Mouse (Mus musculus) kidney, postnatal 36 days (tissue): Measurements from ENCODE around the gene Cct8l1.

Experiments used
- DNase-seq, 2 experiments: peaks; one replicate each; pipeline ENCODE4 v3.0.0; 2021 to 2022; ENCODE audit warnings: mixed read lengths in 2 of 2

Gene Cct8l1

DNA sequence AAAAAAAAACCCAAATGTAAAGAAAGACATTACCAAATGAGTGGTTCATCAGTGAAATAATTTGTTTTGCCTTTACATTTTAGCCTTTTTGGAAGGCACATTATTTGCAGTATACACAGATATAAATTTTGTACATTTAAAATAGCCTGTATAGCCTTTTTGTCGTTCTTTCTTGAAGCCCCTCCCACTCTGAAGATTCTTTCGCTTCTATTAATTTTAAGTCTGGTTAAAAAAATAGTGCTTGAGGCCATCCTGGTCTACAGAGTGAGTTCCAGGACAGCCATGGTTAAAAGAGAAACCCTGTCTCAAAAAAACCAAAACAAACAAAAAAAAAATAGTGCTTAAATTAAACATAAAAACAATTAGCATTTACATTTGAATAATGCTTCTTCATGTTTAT is 14.8 kb downstream of the Cct8l1 start:
- DNase-seq = no peak

DNA sequence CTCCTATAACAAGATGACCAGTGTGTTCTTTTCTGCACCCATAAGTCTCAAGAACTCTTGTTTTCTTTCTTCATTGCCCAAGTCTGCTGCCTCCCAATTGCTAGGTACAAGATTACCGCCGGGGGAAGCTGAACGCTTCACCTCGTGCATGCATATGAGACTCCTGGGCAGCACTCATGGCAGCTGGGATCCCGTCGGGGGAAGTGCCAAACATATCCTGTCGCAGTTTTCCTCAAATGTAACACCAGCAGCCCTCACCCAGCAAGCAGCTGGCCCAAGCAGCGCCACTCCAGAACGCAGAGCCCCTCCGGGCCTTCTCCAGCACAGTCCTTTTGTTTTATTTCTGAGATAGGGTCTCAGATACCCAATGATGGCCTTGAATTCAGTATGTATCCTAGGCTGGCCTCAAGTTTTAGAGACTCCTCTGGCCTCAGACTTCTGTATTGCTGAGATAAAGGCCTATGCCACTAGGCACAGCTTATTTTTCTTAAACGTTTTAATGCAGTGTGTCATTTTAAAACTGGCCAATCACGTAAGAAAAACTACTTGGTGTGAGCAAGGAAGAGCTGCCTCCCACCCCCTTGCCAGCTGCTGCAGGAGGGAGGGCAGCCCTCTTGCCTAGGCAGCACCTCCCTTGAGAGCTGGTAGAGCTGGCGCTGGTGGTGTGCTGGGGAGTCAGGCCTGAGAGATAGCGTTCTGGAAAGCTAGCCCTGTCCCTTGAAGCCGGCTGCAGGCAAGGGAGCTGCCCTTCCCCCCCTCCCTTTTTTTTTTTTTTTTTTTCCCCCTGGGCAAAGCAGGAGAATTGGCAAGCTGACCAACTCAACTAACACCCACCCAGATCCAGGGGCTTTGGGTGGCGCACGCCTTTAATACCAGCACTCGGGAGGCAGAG is 16.6 kb downstream of the Cct8l1 start:
- DNase-seq = no peak

DNA sequence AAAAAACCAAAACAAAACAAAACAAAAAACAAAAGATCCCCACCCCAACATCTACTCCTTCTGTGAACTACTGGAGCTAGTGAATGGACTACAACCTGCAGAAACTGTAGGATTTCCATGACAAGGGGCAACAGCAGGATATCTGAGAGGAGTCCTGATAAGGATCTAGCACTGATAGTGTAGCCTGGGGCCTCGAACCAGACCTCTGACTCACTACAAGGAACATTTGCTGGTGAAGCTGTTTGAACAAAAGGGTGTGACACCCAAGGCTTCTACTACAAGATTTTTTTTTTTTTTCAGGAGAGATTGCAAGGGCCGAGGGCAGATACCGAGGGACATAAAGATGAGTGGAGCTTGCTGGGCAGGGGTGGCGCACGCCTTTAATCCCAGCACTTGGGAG is 17.4 kb downstream of the Cct8l1 start:
- no peak for DNase-seq

DNA sequence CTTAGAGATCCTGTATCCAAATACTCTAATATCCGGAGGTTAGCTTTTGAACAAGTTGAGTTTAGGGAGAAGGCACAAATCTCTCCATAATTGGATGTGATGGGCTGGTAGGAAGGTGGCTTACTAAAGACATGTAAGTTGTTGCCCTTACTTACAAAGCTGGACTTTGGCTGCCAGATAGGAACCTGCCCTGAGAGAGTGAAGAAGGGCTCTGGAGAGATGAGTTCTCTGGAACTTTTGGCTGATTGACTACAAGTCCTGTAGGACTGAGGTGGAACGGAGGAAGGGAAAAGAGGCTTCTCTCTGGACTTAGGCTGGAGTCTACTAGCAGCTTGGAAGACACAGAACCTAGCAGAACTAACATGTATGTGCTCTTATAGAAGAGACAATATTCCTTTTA is 19.7 kb downstream of the Cct8l1 start:
- no peak for DNase-seq

DNA sequence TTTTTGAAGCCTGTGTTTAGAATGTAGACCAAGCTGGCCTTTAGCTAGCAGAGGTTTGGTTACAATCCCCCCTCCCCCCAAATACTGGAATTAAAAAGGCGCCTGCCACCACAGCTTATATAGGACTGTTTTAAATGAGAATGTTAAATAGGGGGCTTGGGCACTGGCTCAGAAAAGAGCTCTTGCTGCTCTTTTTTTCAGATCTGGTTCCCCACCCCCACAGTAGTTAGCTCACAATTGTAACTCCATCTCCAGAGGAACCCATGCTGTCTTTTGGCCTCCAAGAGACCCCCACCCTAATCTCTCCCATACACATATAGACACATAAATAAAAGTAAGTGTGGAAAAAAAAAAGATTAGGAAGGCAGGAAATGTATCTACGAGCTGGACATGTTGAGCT is 20.6 kb downstream of the Cct8l1 start:
- DNase-seq = no peak

DNA sequence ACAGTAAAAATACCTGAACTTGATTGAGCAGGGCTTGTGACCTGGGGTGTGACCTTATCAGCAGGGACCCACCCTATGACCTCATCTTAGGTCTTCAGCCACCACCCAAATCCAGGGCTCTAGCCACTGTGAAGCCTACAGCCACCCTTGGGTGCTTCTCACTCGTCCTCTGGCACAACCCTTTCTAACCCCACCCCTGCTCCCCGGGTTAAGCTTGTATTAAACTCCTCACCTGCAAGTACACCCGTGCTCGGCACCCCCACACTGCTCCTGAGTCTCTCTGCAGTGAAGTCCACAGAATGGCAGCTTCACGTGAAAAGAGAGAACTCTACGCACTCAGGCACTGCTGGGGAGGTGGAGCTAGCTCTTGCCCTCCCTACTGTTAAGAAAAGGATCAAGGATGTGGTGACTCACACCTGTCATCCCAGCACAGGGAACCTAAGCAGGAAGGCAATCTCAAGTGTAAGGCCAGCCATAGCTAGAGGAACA is 21.1 kb downstream of the Cct8l1 start:
- no peak for DNase-seq

DNA sequence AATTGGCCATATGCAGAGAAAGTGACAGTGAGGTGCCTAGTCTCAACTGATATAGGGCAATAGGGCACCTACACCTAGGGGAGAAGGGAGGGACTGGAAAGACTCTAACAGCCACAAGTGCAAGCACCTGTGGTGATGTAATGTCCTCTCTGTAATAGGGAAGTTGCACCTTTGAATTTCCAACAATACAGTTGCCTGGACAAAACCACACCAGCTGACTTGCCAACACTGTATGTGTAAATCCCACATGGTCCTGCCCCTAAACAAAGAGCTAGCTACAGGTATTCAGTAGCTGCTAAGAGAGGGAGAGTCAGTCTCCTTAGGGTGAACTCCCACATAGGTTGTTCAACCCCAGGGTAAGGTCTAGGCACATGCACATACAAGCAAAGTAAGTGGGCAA is 24.5 kb downstream of the Cct8l1 start:
- DNase-seq = no peak

DNA sequence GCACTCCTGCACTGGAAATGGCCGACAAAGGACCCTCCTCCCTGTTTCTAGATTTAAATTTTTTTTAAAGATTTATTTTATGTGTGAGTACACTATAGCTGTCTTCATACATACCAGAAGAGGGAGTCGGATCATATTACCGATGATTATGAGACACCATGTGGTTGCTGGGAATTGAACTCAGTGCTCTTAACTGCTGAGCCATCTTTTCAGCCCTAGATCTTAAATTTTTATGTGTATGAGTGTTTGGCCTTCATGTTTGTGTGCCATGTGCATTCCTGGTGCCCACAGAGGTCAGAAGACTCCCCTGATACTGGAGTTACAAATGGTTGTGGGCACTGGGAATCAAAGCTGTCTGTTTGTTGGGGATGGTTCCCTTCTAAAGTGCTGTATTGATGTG is 25.1 kb downstream of the Cct8l1 start:
- no peak for DNase-seq

DNA sequence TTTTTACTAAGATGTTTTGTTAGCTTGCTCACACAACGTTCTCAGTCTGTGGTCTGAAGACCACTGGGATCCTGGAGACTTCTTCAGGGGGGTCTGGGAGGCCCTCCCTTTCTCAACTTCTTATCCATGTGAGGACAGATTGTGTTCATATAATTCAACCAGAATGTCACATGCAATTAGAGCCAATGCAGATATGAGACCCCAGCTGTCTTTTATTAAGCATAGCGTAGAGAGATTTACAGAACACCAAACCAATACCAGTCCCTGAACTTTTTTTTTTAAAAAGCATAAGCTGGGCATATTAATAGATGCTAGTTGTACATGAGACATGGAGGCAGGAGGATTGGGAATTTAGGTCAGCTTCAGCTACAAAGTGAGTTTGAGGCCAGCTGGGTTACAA is 25.8 kb downstream of the Cct8l1 start:
- no peak for DNase-seq

DNA sequence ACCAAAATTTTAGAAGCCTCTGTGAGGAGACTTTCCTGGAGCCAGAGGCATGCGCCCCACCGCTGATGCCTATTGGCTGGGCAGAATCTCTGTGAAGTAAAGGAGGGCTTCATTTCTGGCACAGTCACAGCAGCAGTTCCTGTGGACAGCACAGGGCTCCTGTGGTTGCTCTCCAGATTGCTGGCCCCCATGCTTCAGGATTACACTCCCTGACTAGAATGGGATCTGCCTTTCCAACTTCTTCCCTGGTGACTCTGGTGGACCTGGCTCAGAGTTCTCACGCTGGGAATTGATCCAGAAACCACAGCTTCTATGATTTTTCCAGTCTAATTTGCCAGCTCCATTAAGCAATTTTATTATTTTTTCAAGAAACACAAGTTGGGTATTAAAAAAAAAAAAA is 28.2 kb downstream of the Cct8l1 start:
- no peak for DNase-seq

DNA sequence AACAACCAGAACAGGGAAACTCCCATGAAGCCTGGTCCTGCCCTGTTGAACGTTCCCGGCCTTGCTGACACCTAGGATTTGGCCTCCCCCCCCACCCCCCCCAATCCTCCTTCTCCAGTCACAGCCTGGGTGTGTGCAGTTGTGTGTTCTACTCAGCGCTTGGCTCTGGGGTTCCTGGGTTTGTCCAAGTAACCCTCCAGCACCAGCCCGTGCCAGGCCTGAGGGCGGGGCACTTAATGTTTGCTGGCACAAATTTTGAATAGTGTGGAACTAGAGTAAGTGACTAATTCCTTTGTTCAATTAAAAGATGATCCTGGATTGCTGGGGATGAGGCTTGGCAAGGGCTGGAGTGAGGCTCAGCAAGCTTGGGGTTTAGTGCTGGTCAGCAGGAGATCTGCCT is 28.7 kb downstream of the Cct8l1 start:
- DNase-seq = no peak

DNA sequence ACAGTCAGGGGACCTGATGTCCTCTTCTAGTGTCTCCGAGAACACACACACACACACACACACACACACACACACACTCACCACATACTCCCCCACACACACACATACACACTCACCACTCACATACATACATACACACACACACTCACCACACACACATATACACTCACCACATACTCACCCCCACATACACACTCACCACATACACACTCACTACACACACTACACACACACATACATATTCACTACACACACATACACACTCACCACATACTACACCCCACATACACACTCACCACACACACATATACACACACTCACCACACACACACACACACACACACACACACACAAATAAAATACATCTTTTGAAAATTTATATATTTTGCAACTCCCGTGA is 31.0 kb downstream of the Cct8l1 start:
- no peak for DNase-seq

DNA sequence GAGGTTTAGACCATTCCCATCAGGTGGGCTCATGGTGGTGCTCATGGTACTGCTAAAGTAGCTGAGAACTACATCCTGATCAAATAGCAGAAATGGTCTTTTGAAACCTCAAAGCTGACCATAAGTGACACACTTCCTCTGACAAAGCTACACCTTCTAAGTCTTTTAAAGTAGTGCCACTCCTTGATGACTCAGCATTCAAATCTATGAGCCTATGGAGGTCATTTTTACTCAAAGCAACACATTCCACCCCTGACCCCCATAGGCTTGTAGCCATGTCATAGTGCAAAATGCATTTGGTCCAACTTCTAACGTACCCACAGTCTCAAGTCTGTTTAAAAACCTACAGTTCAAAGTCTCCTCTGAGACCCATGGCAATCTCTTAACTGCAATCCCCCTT is 35.0 kb downstream of the Cct8l1 start:
- DNase-seq = no peak

DNA sequence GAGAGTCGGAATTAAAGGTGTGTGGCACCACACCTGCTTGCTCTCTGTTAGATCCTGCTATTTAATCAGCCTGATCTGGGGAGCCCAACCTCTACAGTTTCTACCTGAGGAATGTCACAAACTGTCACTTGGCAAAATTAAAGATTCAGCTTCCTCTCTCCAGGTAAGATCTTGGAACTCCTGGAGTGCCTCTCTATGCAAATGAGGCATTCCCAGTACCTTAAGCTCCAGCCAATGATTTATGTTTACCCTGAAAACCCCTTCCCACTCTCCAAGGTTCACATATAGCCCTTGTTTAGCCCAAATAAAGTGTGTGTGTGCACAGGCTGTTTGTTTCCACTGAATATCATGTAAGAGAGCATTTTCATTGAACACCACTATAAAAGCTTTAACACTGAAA is 38.3 kb downstream of the Cct8l1 start:
- no peak for DNase-seq

DNA sequence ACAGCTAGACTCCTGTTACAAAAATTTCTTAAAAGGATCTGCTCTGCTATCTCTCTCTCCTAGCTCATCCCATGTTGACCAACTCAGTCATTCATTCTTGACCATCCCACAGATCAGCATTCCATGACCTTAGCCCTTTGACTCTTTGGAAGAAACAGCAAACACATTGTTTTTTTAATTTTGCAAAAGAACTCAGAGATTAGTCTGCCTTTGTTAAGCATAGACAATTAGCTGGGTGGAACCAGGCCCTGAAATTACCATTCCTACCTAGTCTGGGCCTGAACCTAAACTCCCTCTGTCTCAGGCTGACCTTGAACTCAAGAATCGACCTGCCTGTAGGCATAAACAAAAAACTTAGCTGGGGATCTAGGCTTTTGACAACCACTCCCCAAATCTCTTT is 38.8 kb downstream of the Cct8l1 start:
- no peak for DNase-seq

DNA sequence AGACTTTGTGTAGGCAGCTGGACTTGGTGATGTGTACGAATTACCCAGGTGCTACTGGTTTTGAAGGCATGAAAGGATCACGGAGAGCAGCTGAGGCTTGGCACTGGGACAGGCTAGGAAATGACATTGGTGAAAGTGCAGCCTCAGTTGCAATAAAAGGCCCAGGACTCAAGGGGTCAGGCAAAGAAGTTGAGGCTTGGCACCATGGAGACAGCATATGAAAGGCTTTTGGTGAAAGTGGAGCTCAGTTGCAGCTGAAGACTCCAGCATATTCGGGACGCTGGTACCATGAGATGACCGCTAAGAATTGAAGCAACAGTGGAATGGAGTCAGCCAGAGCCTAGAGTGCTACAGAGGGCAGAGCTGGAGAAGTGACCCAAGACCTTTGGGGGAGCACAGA is 39.8 kb downstream of the Cct8l1 start:
- no peak for DNase-seq

DNA sequence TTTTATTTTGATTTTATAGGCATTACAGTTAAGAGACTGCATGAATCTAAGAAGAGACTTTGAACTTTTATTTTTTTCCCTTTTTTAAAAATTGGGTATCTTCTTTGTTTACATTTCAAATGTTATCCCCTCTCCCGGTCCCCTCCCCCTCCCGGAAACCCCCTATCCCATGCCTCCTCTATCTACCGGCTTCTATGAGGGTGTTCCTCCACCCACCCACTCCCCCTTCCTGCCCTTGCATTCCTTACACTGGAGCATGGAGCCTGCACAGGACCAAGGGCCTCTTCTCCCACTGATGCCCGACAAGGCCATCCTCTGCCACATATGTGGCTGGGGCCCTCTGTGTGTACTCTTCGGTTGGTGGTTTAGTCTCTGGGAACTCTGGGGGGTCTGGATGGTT is 40.5 kb downstream of the Cct8l1 start:
- no peak for DNase-seq
